Mouse (Mus musculus): ENCODE data around the gene Tm4sf19.
"Not testable (repeated sequence)": the region's sequence is repeated elsewhere in the genome, so short reads cannot be mapped to it uniquely, and the experiment has no call there.

Gene Tm4sf19

GRCm38 (mm10) chr16:32430474-32431046, 30.3 kb downstream of the Tm4sf19 start, which contains the start of gene Pcyt1a:
TSS of gene Pcyt1a (plus strand) at chr16:32430921.
- ATAC-seq (ENCODE audit: low TSS enrichment), result peak; percentile 96

- peak; percentile 8; the same call in 1 of the 2 replicates for ATAC-seq (ENCODE audit: low TSS enrichment)
Observed at GRCm38 (mm10) chr16:32431047-32431591, 30.8 kb downstream of the Tm4sf19 start.

GRCm38 (mm10) chr16:32431926-32432325, 31.6 kb downstream of the Tm4sf19 start:
- no peak for ATAC-seq (ENCODE audit: low TSS enrichment)

GRCm38 (mm10) chr16:32433138-32433537, 32.8 kb downstream of the Tm4sf19 start:
- ATAC-seq (ENCODE audit: low TSS enrichment), result no peak

GRCm38 (mm10) chr16:32434066-32434465, 33.8 kb downstream of the Tm4sf19 start:
- ATAC-seq (ENCODE audit: low TSS enrichment), result no peak

- ATAC-seq (ENCODE audit: low TSS enrichment), result no peak
Observed at GRCm38 (mm10) chr16:32434691-32435090, 34.4 kb downstream of the Tm4sf19 start.

GRCm38 (mm10) chr16:32436657-32437056, 36.4 kb downstream of the Tm4sf19 start:
- no peak for ATAC-seq (ENCODE audit: low TSS enrichment)

- ATAC-seq (ENCODE audit: low TSS enrichment), result no peak
Observed at GRCm38 (mm10) chr16:32437266-32437665, 37.0 kb downstream of the Tm4sf19 start.

GRCm38 (mm10) chr16:32441432-32441831, 41.1 kb downstream of the Tm4sf19 start:
- ATAC-seq (ENCODE audit: low TSS enrichment), result no peak

- ATAC-seq (ENCODE audit: low TSS enrichment), result not testable (repeated sequence)
Observed at GRCm38 (mm10) chr16:32444615-32445014, 44.3 kb downstream of the Tm4sf19 start.

GRCm38 (mm10) chr16:32445558-32445957, 45.3 kb downstream of the Tm4sf19 start:
- no peak for ATAC-seq (ENCODE audit: low TSS enrichment)

GRCm38 (mm10) chr16:32446563-32447138, 46.3 kb downstream of the Tm4sf19 start:
- ATAC-seq (ENCODE audit: low TSS enrichment), result no peak

GRCm38 (mm10) chr16:32449665-32450064, 49.4 kb downstream of the Tm4sf19 start:
- no peak for ATAC-seq (ENCODE audit: low TSS enrichment)

GRCm38 (mm10) chr16:32450133-32450532, 49.8 kb downstream of the Tm4sf19 start:
- no peak for ATAC-seq (ENCODE audit: low TSS enrichment)

GRCm38 (mm10) chr16:32453102-32453501, 52.8 kb downstream of the Tm4sf19 start:
- ATAC-seq (ENCODE audit: low TSS enrichment), result no peak

- no peak for ATAC-seq (ENCODE audit: low TSS enrichment)
Observed at GRCm38 (mm10) chr16:32454646-32455045, 54.3 kb downstream of the Tm4sf19 start.

GRCm38 (mm10) chr16:32456086-32456485, 55.8 kb downstream of the Tm4sf19 start:
- ATAC-seq (ENCODE audit: low TSS enrichment), result no peak

GRCm38 (mm10) chr16:32456761-32457160, 56.5 kb downstream of the Tm4sf19 start:
- ATAC-seq (ENCODE audit: low TSS enrichment), result no peak
